Mouse (Mus musculus) testis, adult 2 months (tissue): Measurements from ENCODE around the gene Evi5l.
A peak's percentile ranks its signal among the peaks of the same experiment; 100 is the strongest.

ENCODE experiments used
- CTCF ChIP-seq: fragments of 200-500 bp; IDR thresholded peaks from 2 replicates; pipeline ENCODE4 v1.5.1; 2012; ENCODE audit warnings: low read depth, mild to moderate bottlenecking, inconsistent platforms, low read length, moderate library complexity; ENCODE audit not compliant: control insufficient read depth, insufficient read depth, insufficient replicate concordance
- POLR2A ChIP-seq: fragments of 200-500 bp; IDR thresholded peaks from 2 replicates; pipeline ENCODE4 v1.6.1; 2012; ENCODE audit warnings: low read depth, mild to moderate bottlenecking, inconsistent platforms, low read length, moderate library complexity; ENCODE audit not compliant: control insufficient read depth

GRCm38 (mm10) chr8:4205246-4206123 lies 39.1 kb downstream of the Evi5l start:
- TF ChIP-seq CTCF, result 0 out of 2 replicates have a peak, but pooled peaks have one; percentile 12
- TF ChIP-seq POLR2A, result no peak
